Mouse (Mus musculus) adrenal gland, postnatal 0 days (tissue): ENCODE measurements around the gene Fhl2. TPM values are rescaled to one million over a fixed set of nuclear protein-coding genes. Genes with fewer than 3 reads are reported as not detected.

Experiments used
- polyA plus RNA-seq: library from polyadenylated mRNA; unstranded; fragments of >200 nt; fragmentation: Nextera tagmentation; extraction: Ambion mirVana; gene quantifications from 2 replicates; pipeline ENCODE4 v1.2.1, GENCODE M21; 2015

Gene Fhl2
- 68.1 and 130 TPM in 2 replicates for polyA plus RNA-seq

DNA sequence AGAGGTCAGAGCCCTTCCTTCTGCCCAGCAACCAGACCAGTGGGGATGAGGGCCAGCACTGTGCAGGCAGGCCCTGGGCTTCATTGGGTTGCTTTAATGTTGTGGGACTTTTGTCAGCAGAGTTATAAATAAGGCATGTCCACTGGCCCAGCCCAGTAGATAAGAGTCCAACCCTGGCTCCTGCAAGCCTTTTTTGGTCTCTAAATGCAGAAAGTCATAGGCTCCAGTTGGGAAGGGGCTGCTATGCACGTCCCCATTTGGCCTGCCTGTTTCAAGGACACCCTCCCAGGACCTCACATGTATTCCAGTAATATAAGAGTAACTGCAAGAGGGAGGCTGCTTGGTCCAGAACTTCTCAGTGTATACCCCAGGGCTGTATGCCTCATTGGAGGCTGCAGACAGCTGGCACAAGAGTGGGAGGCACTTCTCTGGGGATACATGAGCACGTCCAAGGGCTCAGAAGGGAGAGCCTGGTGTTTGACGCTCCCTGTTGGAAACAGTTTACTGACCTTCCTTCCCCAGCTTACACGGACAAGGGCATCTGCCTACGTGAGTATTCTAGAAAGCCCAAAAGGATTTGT is at the start of gene Fhl2:
Fhl2 (minus strand) TSS at position 324 of the 581 bp plus-strand sequence.

DNA sequence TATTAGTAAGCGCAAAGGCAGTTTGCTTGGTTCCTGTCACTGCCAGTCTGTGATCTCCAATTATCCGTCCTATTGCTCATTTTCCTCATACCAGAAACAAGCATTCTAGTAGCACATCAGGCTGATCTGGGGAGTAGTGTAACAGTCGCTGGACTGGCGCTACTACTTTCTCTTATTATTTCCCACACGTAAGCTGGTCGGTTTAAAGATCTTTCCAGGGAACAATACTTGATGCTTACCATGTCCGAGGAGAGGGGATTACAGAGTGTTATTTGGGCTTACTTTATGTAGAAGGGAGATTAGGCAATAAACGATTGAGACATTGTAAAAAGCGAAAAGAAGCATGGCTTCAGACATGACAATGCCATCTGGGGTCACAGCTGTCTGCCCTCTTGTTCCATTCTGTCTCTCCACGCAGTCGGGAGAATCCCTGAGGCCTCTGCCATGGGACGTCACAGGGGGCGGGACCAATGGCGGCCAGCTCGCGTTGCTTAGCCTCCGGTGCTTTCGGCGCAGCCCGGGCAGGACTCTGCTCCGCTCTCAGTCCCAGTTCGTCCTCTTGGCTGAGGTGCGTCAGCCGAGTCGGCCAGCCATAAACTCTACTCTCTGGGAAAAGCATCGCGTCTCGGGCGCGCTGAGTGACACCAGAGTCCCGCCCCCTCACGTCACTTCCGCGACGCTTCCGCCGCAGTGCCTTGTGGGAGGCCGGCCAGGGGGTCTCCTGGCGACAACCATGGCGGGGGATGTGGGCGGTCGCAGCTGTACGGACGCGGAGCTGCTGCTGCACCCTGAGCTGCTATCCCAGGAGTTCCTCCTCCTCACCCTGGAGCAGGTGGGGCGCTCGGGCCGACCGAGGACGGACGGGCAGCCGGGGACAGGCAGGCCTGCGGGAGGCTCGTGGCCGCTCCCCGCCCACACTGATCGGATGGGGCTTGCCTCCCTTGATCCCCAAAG is 98.5 kb downstream of the Fhl2 start, which contains the start of the genes Tgfbrap1 and AI597479:
Tgfbrap1 (minus strand) TSS at position 607 of the 954 bp plus-strand sequence.
AI597479 (plus strand) TSS at position 680 of the 954 bp plus-strand sequence.

Other genes starting within 250 kb of the Fhl2 start
- 5.7 and 7.0 TPM in 2 replicates for gene Gpr45, start 244.1 kb downstream of the Fhl2 start, polyA plus RNA-seq
- 5.0 and 7.3 TPM in 2 replicates for gene Tgfbrap1, start 98.3 kb downstream of the Fhl2 start, polyA plus RNA-seq
- gene AI597479, start 98.3 kb downstream of the Fhl2 start, polyA plus RNA-seq = 9.5 and 12.8 TPM in 2 replicates
- gene Nck2, start 247.6 kb upstream of the Fhl2 start, polyA plus RNA-seq = 19.0 and 27.7 TPM in 2 replicates